Mouse (Mus musculus) C2C12 (cell line): ENCODE results near the gene Cys1. TPM values are rescaled to one million over a fixed set of nuclear protein-coding genes. Genes with fewer than 3 reads are reported as not detected.
A peak's percentile ranks its signal among the peaks of the same experiment; 100 is the strongest.

Experiments used
- H3K27me3 ChIP-seq: one replicate; pipeline ENCODE4 v1.6.1; 2011; ENCODE audit not compliant: control insufficient read depth, insufficient read depth, insufficient read length
- H3K36me3 ChIP-seq: one replicate; pipeline ENCODE4 v1.6.1; 2011; ENCODE audit not compliant: control insufficient read depth, insufficient read depth
- H3K4me3 ChIP-seq: one replicate; pipeline ENCODE4 v1.5.1; 2011; ENCODE audit warnings: mild to moderate bottlenecking, control low read depth; ENCODE audit not compliant: poor library complexity, insufficient read depth, severe bottlenecking
- H3K79me2 ChIP-seq: one replicate; pipeline ENCODE4 v1.6.1; 2011; ENCODE audit not compliant: control insufficient read depth, insufficient read depth
- H3K79me3 ChIP-seq: one replicate; pipeline ENCODE4 v1.6.1; 2011; ENCODE audit warnings: low read depth, control low read depth
- H3ac ChIP-seq: one replicate; pipeline ENCODE3; 2011; ENCODE audit warnings: low read depth; ENCODE audit not compliant: control insufficient read depth, insufficient read length
- CEBPB ChIP-seq: IDR thresholded peaks from one replicate; pipeline ENCODE4 v1.6.1; 2011; ENCODE audit warnings: low read depth, mild to moderate bottlenecking, control low read depth, moderate library complexity
- CTCF ChIP-seq: IDR thresholded peaks from one replicate; pipeline ENCODE4 v1.5.1; 2011; ENCODE audit not compliant: control insufficient read depth, insufficient read depth, insufficient read length
- FOSL1 ChIP-seq: IDR thresholded peaks from one replicate; pipeline ENCODE4 v1.8.0; 2011; ENCODE audit warnings: mild to moderate bottlenecking, low read length; ENCODE audit not compliant: poor library complexity, insufficient read depth, severe bottlenecking
- MAX ChIP-seq: IDR thresholded peaks from one replicate; pipeline ENCODE4 v1.6.1; 2011; ENCODE audit warnings: mild to moderate bottlenecking, control low read depth
- MYOD1 ChIP-seq: IDR thresholded peaks from one replicate; pipeline ENCODE4 v1.6.1; 2011; ENCODE audit warnings: low read depth; ENCODE audit not compliant: control insufficient read depth, insufficient read length
- MYOG ChIP-seq: IDR thresholded peaks from one replicate; pipeline ENCODE4 v1.6.1; 2011; ENCODE audit not compliant: control insufficient read depth, insufficient read length; ENCODE audit errors: extremely low read depth
- USF1 ChIP-seq: IDR thresholded peaks from one replicate; pipeline ENCODE4 v1.6.1; 2011; ENCODE audit warnings: low read depth, mild to moderate bottlenecking, control low read depth, moderate library complexity
- long read RNA-seq, 2 experiments: library from polyadenylated mRNA; unstranded; transcript quantifications; one replicate each; pipeline ENCODE4 v2.0.0; 2019 to 2020
- polyA plus RNA-seq: library from polyadenylated mRNA; unstranded; fragments of >200 nt; fragmentation: generic; extraction: Trizol; gene quantifications from one replicate; pipeline ENCODE4 v1.2.1, GENCODE M21; 2012; ENCODE audit warnings: missing spikeins

The Cys1 gene
- 0.36 TPM for polyA plus RNA-seq
- long read RNA-seq, experiment 1 = 0 reads
- long read RNA-seq, experiment 2 = 0 reads

GRCm38 (mm10) chr12:24681286-24682023 is at the start of gene Cys1:
Gene Cys1, minus strand, starts transcription at chr12:24681813.
- peaks cover 13% of the 10 kb centered on the region for H3K27me3 ChIP-seq
- peak within 1 kb of the TSS; percentile 11 for H3K4me3 ChIP-seq
- no peaks in the 10 kb centered on the region for H3K79me2 ChIP-seq
- H3K79me3 ChIP-seq = no peaks in the 10 kb centered on the region
- H3K36me3 ChIP-seq = no peaks in the 10 kb centered on the region
- peak within 1 kb of the TSS; percentile 57 for H3ac ChIP-seq
- TF ChIP-seq CTCF (no peak), MYOG (no peak), CEBPB (no peak), MYOD1 (no peak), USF1 (no peak), FOSL1 (no peak), MAX (no peak)

GRCm38 (mm10) chr12:24724369-24724768 is 42.8 kb upstream of the Cys1 start:
- Histone ChIP-seq H3K27me3 (no peaks in the 10 kb centered on the region), H3ac (no peak overlapping the region), H3K4me3 (no peak overlapping the region), H3K36me3 (no peaks in the 10 kb centered on the region), H3K79me3 (no peaks in the 10 kb centered on the region), H3K79me2 (no peaks in the 10 kb centered on the region)
- TF ChIP-seq MAX = no peak
- no peak for TF ChIP-seq CEBPB

- Histone ChIP-seq H3ac (no peak overlapping the region), H3K36me3 (no peaks in the 10 kb centered on the region), H3K4me3 (no peak overlapping the region), H3K27me3 (no peaks in the 10 kb centered on the region), H3K79me3 (no peaks in the 10 kb centered on the region), H3K79me2 (no peaks in the 10 kb centered on the region)
- no peak for TF ChIP-seq MYOD1
- TF ChIP-seq CEBPB = no peak
- TF ChIP-seq MAX = no peak
- no peak for TF ChIP-seq MYOG
- no peak for TF ChIP-seq FOSL1
- TF ChIP-seq USF1 = no peak
- TF ChIP-seq CTCF = no peak
Observed at GRCm38 (mm10) chr12:24723859-24724258, 42.2 kb upstream of the Cys1 start.

GRCm38 (mm10) chr12:24723434-24723833 is 41.8 kb upstream of the Cys1 start:
- TF ChIP-seq MYOD1 (no peak), MAX (no peak), USF1 (no peak), FOSL1 (no peak), CTCF (no peak), CEBPB (no peak), MYOG (no peak)
- no peak overlapping the region for H3K4me3 ChIP-seq
- H3K79me3 ChIP-seq = no peaks in the 10 kb centered on the region
- H3K36me3 ChIP-seq = no peaks in the 10 kb centered on the region
- no peak overlapping the region for H3ac ChIP-seq
- no peaks in the 10 kb centered on the region for H3K27me3 ChIP-seq
- no peaks in the 10 kb centered on the region for H3K79me2 ChIP-seq

- Histone ChIP-seq H3K36me3 (peaks cover 29% of the 10 kb centered on the region), H3ac (no peak overlapping the region), H3K4me3 (no peak overlapping the region), H3K79me3 (peaks cover 4% of the 10 kb centered on the region), H3K27me3 (no peaks in the 10 kb centered on the region), H3K79me2 (peaks cover 15% of the 10 kb centered on the region)
- TF ChIP-seq FOSL1 (no peak), CTCF (peak; percentile 61)
Observed at GRCm38 (mm10) chr12:24716721-24717301, 35.2 kb upstream of the Cys1 start.

- Histone ChIP-seq H3ac (no peak overlapping the region), H3K4me3 (no peak overlapping the region), H3K36me3 (peaks cover 42% of the 10 kb centered on the region), H3K79me2 (peaks cover 29% of the 10 kb centered on the region), H3K79me3 (peaks cover 15% of the 10 kb centered on the region), H3K27me3 (no peaks in the 10 kb centered on the region)
- TF ChIP-seq CEBPB = no peak
- no peak for TF ChIP-seq MYOD1
- no peak for TF ChIP-seq USF1
- TF ChIP-seq CTCF = no peak
- no peak for TF ChIP-seq FOSL1
- TF ChIP-seq MAX = no peak
- TF ChIP-seq MYOG = no peak
Observed at GRCm38 (mm10) chr12:24715268-24715896, 33.8 kb upstream of the Cys1 start.
